8 mouse cellular contexts compared by ENCODE assay signal in the genomic region with DNA sequence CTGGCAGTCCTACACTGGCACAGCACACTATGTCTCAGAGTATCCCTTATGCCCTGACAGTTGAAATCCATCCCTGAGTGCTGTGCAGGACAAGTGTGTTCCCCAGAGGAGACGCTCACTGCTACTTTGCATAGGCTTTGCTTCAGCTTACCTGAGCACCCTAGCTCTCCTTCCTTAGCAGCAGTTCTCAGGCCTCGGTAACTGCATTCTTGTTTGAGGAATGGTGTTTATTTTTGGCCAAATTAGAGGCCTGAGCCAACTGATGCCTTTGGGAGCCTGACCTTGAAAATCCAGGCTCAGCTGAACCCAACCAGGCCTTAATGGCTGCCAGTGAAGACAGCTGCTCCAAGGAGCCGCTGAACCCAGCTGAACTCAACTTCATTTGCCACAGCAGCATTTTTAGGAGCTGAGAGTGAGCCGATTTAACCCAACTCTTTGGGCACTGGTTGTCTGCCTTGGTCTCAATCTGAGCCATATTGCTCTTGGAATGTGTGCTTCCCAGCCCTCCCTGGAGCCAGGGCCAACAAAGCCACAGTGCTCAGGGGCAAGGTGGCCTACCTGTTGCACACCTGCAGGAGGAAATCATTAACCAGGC. TPM values are rescaled to one million over a fixed set of nuclear protein-coding genes. Genes with fewer than 3 reads are reported as not detected.
DNase-seq lines count a peak whose midpoint lies in the region; ATAC-seq and TF ChIP-seq lines count a peak whose summit lies in the region.

No protein-coding gene starts in this region.

- H3K27ac ChIP-seq in cerebellum, adult 2 months (ENCODE audit: insufficient read depth, low read length): peak overlapping the region; percentile 41; the same call in 1 of the 2 replicates
- peak overlapping the region; percentile 99 for H3K27ac ChIP-seq in left cerebral cortex, adult 2 months
- 0 out of 2 replicates have a peak overlapping the region, but pooled peaks have one; percentile 19 for H3K27ac ChIP-seq in forebrain, embryonic 16.5 days (ENCODE audit: low read length)
- H3K27ac ChIP-seq in limb, embryonic 15.5 days: peak overlapping the region; percentile 97

- DNase-seq in cerebellum, adult 2 months: no peak
- no peak for DNase-seq in cerebellum, postnatal 36 days
- DNase-seq in left cerebral cortex, adult 2 months (ENCODE audit: extremely low spot score in 1 of 2, low spot score in 2 of 2): no peak
- no peak for DNase-seq in left cerebral cortex, adult 11 months (ENCODE audit: low spot score)
- no peak for DNase-seq in frontal cortex, postnatal 36 days (ENCODE audit: low spot score in 2 of 2)
- no peak for DNase-seq in spleen, adult 12 weeks (ENCODE audit: low spot score)

- H3K4me2 ChIP-seq in forebrain, embryonic 16.5 days (ENCODE audit: low read length): no peak overlapping the region
- no peak overlapping the region for H3K4me2 ChIP-seq in limb, embryonic 15.5 days

- no peak overlapping the region for H3K4me3 ChIP-seq in cerebellum, adult 2 months (replicated peaks; ENCODE audit: insufficient read depth, low read depth, low read length)
- H3K4me3 ChIP-seq in left cerebral cortex, adult 2 months: no peak overlapping the region
- H3K4me3 ChIP-seq in forebrain, embryonic 16.5 days (replicated peaks; ENCODE audit: low read length): no peak overlapping the region
- no peak overlapping the region for H3K4me3 ChIP-seq in limb, embryonic 15.5 days

- no peak for ATAC-seq in forebrain, embryonic 16.5 days
- ATAC-seq in limb, embryonic 15.5 days (ENCODE audit: insufficient number of reproducible peaks, low FRiP score, low TSS enrichment, low read depth): no peak

- intact Hi-C loops in left cerebral cortex, adult 2 months (cut with DNase I): loop anchor here (2.0 to 10.0 kb wide), 5 partner anchors 79 to 471 kb away; partner anchors contain the start of genes Aph1b, Aph1c and Usp3

- peaks cover 54% of the 10 kb centered on the region for H3K4me1 ChIP-seq in cerebellum, adult 2 months (ENCODE audit: control insufficient read depth, insufficient read depth, low read length)
- peaks cover 15% of the 10 kb centered on the region for H3K4me1 ChIP-seq in forebrain, embryonic 16.5 days (replicated peaks; ENCODE audit: control insufficient read depth, insufficient read depth, low read length)
- H3K4me1 ChIP-seq in limb, embryonic 15.5 days: peaks cover 28% of the 10 kb centered on the region

- no peak for TF ChIP-seq CTCF in cerebellum, adult 2 months (IDR thresholded peaks at IDR 0.05; ENCODE audit: borderline replicate concordance, insufficient read depth, low read depth, low read length)
- TF ChIP-seq CTCF in left cerebral cortex, adult 2 months (IDR thresholded peaks at IDR 0.05): no peak

- no peaks in the 10 kb centered on the region for H3K27me3 ChIP-seq in cerebellum, adult 2 months (ENCODE audit: control insufficient read depth, insufficient read depth, low read length)
- no peaks in the 10 kb centered on the region for H3K27me3 ChIP-seq in forebrain, embryonic 16.5 days (replicated peaks; ENCODE audit: control insufficient read depth, insufficient read depth, low read length)
- no peaks in the 10 kb centered on the region for H3K27me3 ChIP-seq in limb, embryonic 15.5 days

- no peaks in the 10 kb centered on the region for H3K9me3 ChIP-seq in forebrain, embryonic 16.5 days (ENCODE audit: control insufficient read depth, low read length)
- no peaks in the 10 kb centered on the region for H3K9me3 ChIP-seq in limb, embryonic 15.5 days

- peaks cover 27% of the 10 kb centered on the region for H3K36me3 ChIP-seq in forebrain, embryonic 16.5 days (ENCODE audit: control insufficient read depth, insufficient read depth)
- H3K36me3 ChIP-seq in limb, embryonic 15.5 days: peaks cover 44% of the 10 kb centered on the region

- no peak for TF ChIP-seq POLR2A in cerebellum, adult 2 months (IDR thresholded peaks at IDR 0.05; ENCODE audit: borderline replicate concordance, insufficient read depth, low read length)

- no peak overlapping the region for H3K9ac ChIP-seq in forebrain, embryonic 16.5 days (replicated peaks; ENCODE audit: low read depth, low read length)
- no peak overlapping the region for H3K9ac ChIP-seq in limb, embryonic 15.5 days

- 51% methylated on average over 4 of the region's 4 CpGs for WGBS in cerebellum, adult 2 months
- 82% methylated on average over 4 of the region's 4 CpGs for WGBS in forebrain, embryonic 16.5 days
- 85% methylated on average over 4 of the region's 4 CpGs for WGBS in limb, embryonic 15.5 days

RNA-seq across cellular contexts. Expression of gene Fbxl22, which starts 0.6 kb away (rescaled TPM):
- polyA plus RNA-seq in cerebellum, adult 2 months (2012; rRNA removed): 3.2 and 3.4 TPM in 2 replicates
- total RNA-seq in left cerebral cortex, adult 2 months (2021): under 1 TPM; 0.28 to 0.38 TPM
- polyA plus RNA-seq in forebrain, embryonic 16.5 days (2015; fragmentation: Nextera tagmentation; extraction: Ambion mirVana): 1.3 and 1.8 TPM in 2 replicates
- polyA plus RNA-seq in limb, embryonic 15.5 days (2015; fragmentation: Nextera tagmentation; extraction: Ambion mirVana): 4.8 and 9.1 TPM in 2 replicates

Comparison
In these comparisons a context has a peak if more than half of its experiments do, and no peak if none do; other contexts are left out.
1. H3K27ac ChIP-seq: peak in every context shown above with its lines; median percentile 99 in left cerebral cortex, adult 2 months; 97 in limb, embryonic 15.5 days; 41 in cerebellum, adult 2 months; 19 in forebrain, embryonic 16.5 days.